Mouse (Mus musculus): ENCODE data around the gene Tnfsf9. TPM values are rescaled to one million over a fixed set of nuclear protein-coding genes. Genes with fewer than 3 reads are reported as not detected.

The Tnfsf9 gene
- polyA plus RNA-seq, 1 experiment from 2014 or later: 3.3 TPM

GRCm38 (mm10) chr17:57063031-57063430 lies 42.1 kb upstream of the Tnfsf9 start:
- Histone ChIP-seq H3K4me3 (ENCODE audit: low read length) (no peak overlapping the region; the same call in 1 of the 2 replicates), H3K9ac (ENCODE audit: low read length) (no peak overlapping the region), H3K4me2 (ENCODE audit: low read depth, low read length) (no peak overlapping the region), H3K36me3 (ENCODE audit: control insufficient read depth, insufficient read depth) (no peaks in the 10 kb centered on the region), H3K27ac (ENCODE audit: low read length) (no peak overlapping the region), H3K4me1 (ENCODE audit: control insufficient read depth, insufficient read depth, low read length) (peaks cover 14% of the 10 kb centered on the region), H3K27me3 (ENCODE audit: control insufficient read depth, insufficient read depth, low read length) (peaks cover 31% of the 10 kb centered on the region), H3K9me3 (replicated peaks; ENCODE audit: control insufficient read depth, low read length) (no peaks in the 10 kb centered on the region)
- ATAC-seq (replicated peaks; ENCODE audit: extremely low read depth, insufficient read depth, low FRiP score): no peak
- 17% methylated on average over 8 of the region's 8 CpGs for WGBS

DNA sequence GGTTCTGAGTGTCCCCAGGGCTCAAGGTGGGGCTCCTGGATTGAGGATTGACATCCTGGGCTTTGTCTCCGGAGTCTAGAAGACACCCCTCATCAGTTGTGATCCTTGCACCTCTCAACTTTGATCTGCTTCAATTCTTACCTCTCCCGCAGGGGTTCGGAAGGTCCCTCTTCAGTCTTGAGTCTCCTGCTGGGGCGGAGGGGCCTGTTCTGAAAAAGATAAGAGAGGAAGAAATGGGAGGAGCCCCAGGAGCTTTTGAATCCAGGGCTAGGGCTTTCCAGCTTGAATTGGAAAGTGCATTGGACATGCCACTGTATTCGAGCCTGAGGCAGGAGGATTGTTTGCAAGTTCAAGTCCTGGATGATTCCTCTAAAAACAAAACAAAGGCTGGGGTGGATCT lies 38.2 kb upstream of the Tnfsf9 start:
- H3K27me3 ChIP-seq (ENCODE audit: control insufficient read depth, insufficient read depth, low read length): peaks cover 35% of the 10 kb centered on the region
- no peaks in the 10 kb centered on the region for H3K9me3 ChIP-seq (replicated peaks; ENCODE audit: control insufficient read depth, low read length)
- H3K9ac ChIP-seq (ENCODE audit: low read length): no peak overlapping the region
- 42% methylated on average over 5 of the region's 5 CpGs for WGBS
- no peaks in the 10 kb centered on the region for H3K36me3 ChIP-seq (ENCODE audit: control insufficient read depth, insufficient read depth)
- no peak overlapping the region for H3K4me2 ChIP-seq (ENCODE audit: low read depth, low read length)
- no peak overlapping the region for H3K4me3 ChIP-seq (ENCODE audit: low read length)
- no peak for ATAC-seq (replicated peaks; ENCODE audit: extremely low read depth, insufficient read depth, low FRiP score)
- peaks cover 2% of the 10 kb centered on the region; the same call in 1 of the 2 replicates for H3K4me1 ChIP-seq (ENCODE audit: control insufficient read depth, insufficient read depth, low read length)
- no peak overlapping the region for H3K27ac ChIP-seq (ENCODE audit: low read length)

- peaks cover 20% of the 10 kb centered on the region for H3K27me3 ChIP-seq (ENCODE audit: control insufficient read depth, insufficient read depth, low read length)
- no peak overlapping the region for H3K9ac ChIP-seq (ENCODE audit: low read length)
- H3K9me3 ChIP-seq (replicated peaks; ENCODE audit: control insufficient read depth, low read length): no peaks in the 10 kb centered on the region
- 0 out of 2 replicates have a peak, but pooled peaks cover 2% of the 10 kb centered on the region for H3K4me1 ChIP-seq (ENCODE audit: control insufficient read depth, insufficient read depth, low read length)
- WGBS: 15% methylated on average over 9 of the region's 9 CpGs
- H3K4me3 ChIP-seq (ENCODE audit: low read length): no peak overlapping the region
- H3K27ac ChIP-seq (ENCODE audit: low read length): no peak overlapping the region
- H3K4me2 ChIP-seq (ENCODE audit: low read depth, low read length): no peak overlapping the region
- no peak for ATAC-seq (replicated peaks; ENCODE audit: extremely low read depth, insufficient read depth, low FRiP score)
- no peaks in the 10 kb centered on the region for H3K36me3 ChIP-seq (ENCODE audit: control insufficient read depth, insufficient read depth)
Observed at GRCm38 (mm10) chr17:57070272-57070671, 34.9 kb upstream of the Tnfsf9 start.

- Histone ChIP-seq H3K9ac (ENCODE audit: low read length) (no peak overlapping the region), H3K9me3 (replicated peaks; ENCODE audit: control insufficient read depth, low read length) (no peaks in the 10 kb centered on the region), H3K4me1 (ENCODE audit: control insufficient read depth, insufficient read depth, low read length) (0 out of 2 replicates have a peak, but pooled peaks cover 2% of the 10 kb centered on the region), H3K4me2 (ENCODE audit: low read depth, low read length) (no peak overlapping the region), H3K27ac (ENCODE audit: low read length) (no peak overlapping the region), H3K36me3 (ENCODE audit: control insufficient read depth, insufficient read depth) (no peaks in the 10 kb centered on the region), H3K4me3 (ENCODE audit: low read length) (no peak overlapping the region), H3K27me3 (ENCODE audit: control insufficient read depth, insufficient read depth, low read length) (peaks cover 20% of the 10 kb centered on the region)
- WGBS: 3% methylated on average over 11 of the region's 11 CpGs
- no peak for ATAC-seq (replicated peaks; ENCODE audit: extremely low read depth, insufficient read depth, low FRiP score)
Observed at GRCm38 (mm10) chr17:57070699-57071098, 34.4 kb upstream of the Tnfsf9 start.

DNA sequence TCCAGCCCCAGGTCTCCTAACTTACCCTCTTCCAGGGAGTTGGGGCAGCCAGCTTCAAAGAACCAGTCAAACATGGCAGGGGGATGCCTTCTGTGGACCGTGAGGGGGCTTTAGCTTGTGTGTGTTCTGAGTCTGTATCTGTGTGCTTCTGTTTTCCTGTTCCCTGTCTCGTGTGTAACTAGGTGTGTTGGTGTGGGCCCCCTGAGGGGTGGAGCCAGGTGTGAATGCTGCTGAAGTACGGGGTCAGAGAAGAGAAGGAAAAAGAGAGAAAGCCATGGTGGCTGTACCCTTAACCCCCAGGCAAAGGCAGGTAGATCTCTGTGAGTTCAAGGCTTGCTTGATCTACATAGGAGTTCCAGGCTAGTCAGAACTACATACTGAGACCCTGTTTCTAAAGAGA lies 28.2 kb upstream of the Tnfsf9 start:
- WGBS: 44% methylated on average over 3 of the region's 3 CpGs
- Histone ChIP-seq H3K9me3 (replicated peaks; ENCODE audit: control insufficient read depth, low read length) (no peaks in the 10 kb centered on the region), H3K4me1 (ENCODE audit: control insufficient read depth, insufficient read depth, low read length) (no peaks in the 10 kb centered on the region), H3K9ac (ENCODE audit: low read length) (no peak overlapping the region), H3K4me2 (ENCODE audit: low read depth, low read length) (no peak overlapping the region), H3K36me3 (ENCODE audit: control insufficient read depth, insufficient read depth) (no peaks in the 10 kb centered on the region), H3K4me3 (ENCODE audit: low read length) (no peak overlapping the region), H3K27me3 (ENCODE audit: control insufficient read depth, insufficient read depth, low read length) (no peaks in the 10 kb centered on the region; the same call in none of the 2 replicates), H3K27ac (ENCODE audit: low read length) (no peak overlapping the region)
- no peak for ATAC-seq (replicated peaks; ENCODE audit: extremely low read depth, insufficient read depth, low FRiP score)

GRCm38 (mm10) chr17:57078336-57078735 lies 26.8 kb upstream of the Tnfsf9 start, which contains the start of gene Dennd1c:
Dennd1c (minus strand) TSS chr17:57078514.
- Histone ChIP-seq H3K27me3 (ENCODE audit: control insufficient read depth, insufficient read depth, low read length) (no peaks in the 10 kb centered on the region; the same call in 1 of the 2 replicates), H3K36me3 (ENCODE audit: control insufficient read depth, insufficient read depth) (no peaks in the 10 kb centered on the region), H3K9ac (ENCODE audit: low read length) (peak within 1 kb of the TSS; percentile 25; the same call in 1 of the 2 replicates), H3K4me3 (ENCODE audit: low read length) (no peak within 1 kb of the TSS; the same call in 1 of the 2 replicates), H3K9me3 (replicated peaks; ENCODE audit: control insufficient read depth, low read length) (no peaks in the 10 kb centered on the region), H3K4me2 (ENCODE audit: low read depth, low read length) (peak within 1 kb of the TSS; percentile 10), H3K4me1 (ENCODE audit: control insufficient read depth, insufficient read depth, low read length) (no peaks in the 10 kb centered on the region), H3K27ac (ENCODE audit: low read length) (peak within 1 kb of the TSS; percentile 46)
- ATAC-seq (replicated peaks; ENCODE audit: extremely low read depth, insufficient read depth, low FRiP score): peak; percentile 61
- 35% methylated on average over 6 of the region's 6 CpGs for WGBS

GRCm38 (mm10) chr17:57079919-57080318 lies 25.2 kb upstream of the Tnfsf9 start:
- Histone ChIP-seq H3K36me3 (ENCODE audit: control insufficient read depth, insufficient read depth) (no peaks in the 10 kb centered on the region), H3K27me3 (ENCODE audit: control insufficient read depth, insufficient read depth, low read length) (no peaks in the 10 kb centered on the region), H3K9me3 (replicated peaks; ENCODE audit: control insufficient read depth, low read length) (no peaks in the 10 kb centered on the region), H3K9ac (ENCODE audit: low read length) (no peak overlapping the region), H3K27ac (ENCODE audit: low read length) (no peak overlapping the region), H3K4me2 (ENCODE audit: low read depth, low read length) (no peak overlapping the region), H3K4me3 (ENCODE audit: low read length) (no peak overlapping the region), H3K4me1 (ENCODE audit: control insufficient read depth, insufficient read depth, low read length) (no peaks in the 10 kb centered on the region)
- WGBS: 72% methylated on average over 3 of the region's 3 CpGs
- no peak for ATAC-seq (replicated peaks; ENCODE audit: extremely low read depth, insufficient read depth, low FRiP score)

DNA sequence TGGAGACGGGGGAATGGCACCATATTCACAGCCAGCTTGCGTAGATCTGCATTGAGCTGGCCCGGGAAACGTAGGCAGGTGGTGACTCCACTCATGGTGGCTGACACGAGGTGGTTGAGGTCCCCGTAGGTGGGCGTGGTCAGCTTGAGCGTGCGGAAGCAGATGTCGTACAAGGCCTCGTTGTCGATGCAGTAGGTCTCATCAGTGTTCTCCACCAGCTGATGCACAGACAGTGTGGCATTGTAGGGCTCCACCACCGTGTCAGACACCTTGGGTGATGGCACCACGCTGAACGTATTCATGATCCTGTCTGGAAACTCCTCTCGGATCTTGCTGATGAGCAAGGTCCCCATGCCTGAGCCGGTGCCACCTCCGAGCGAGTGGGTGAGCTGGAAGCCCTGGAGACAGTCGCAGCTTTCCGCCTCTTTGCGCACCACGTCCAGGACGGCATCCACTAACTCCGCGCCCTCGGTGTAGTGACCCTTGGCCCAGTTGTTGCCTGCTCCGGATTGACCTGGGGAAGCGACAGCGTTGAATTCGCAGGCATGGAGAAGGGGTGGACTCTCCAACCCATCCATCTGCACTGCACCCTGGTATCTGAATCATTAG lies 23.8 kb upstream of the Tnfsf9 start:
- WGBS: 92% methylated on average over 31 of the region's 31 CpGs
- Histone ChIP-seq H3K4me1 (ENCODE audit: control insufficient read depth, insufficient read depth, low read length) (no peaks in the 10 kb centered on the region), H3K27me3 (ENCODE audit: control insufficient read depth, insufficient read depth, low read length) (no peaks in the 10 kb centered on the region), H3K9me3 (replicated peaks; ENCODE audit: control insufficient read depth, low read length) (no peaks in the 10 kb centered on the region), H3K9ac (ENCODE audit: low read length) (no peak overlapping the region), H3K27ac (ENCODE audit: low read length) (no peak overlapping the region), H3K4me2 (ENCODE audit: low read depth, low read length) (no peak overlapping the region), H3K4me3 (ENCODE audit: low read length) (no peak overlapping the region), H3K36me3 (ENCODE audit: control insufficient read depth, insufficient read depth) (no peaks in the 10 kb centered on the region)
- no peak for ATAC-seq (replicated peaks; ENCODE audit: extremely low read depth, insufficient read depth, low FRiP score)

- peaks cover 6% of the 10 kb centered on the region for H3K4me1 ChIP-seq (ENCODE audit: control insufficient read depth, insufficient read depth, low read length)
- H3K4me2 ChIP-seq (ENCODE audit: low read depth, low read length): no peak overlapping the region
- 0 out of 2 replicates have a peak, but pooled peaks cover 6% of the 10 kb centered on the region for H3K27me3 ChIP-seq (ENCODE audit: control insufficient read depth, insufficient read depth, low read length)
- no peak overlapping the region for H3K9ac ChIP-seq (ENCODE audit: low read length)
- no peak overlapping the region for H3K4me3 ChIP-seq (ENCODE audit: low read length)
- 72% methylated on average over 5 of the region's 5 CpGs for WGBS
- H3K27ac ChIP-seq (ENCODE audit: low read length): no peak overlapping the region
- ATAC-seq (replicated peaks; ENCODE audit: extremely low read depth, insufficient read depth, low FRiP score): no peak
- no peaks in the 10 kb centered on the region for H3K36me3 ChIP-seq (ENCODE audit: control insufficient read depth, insufficient read depth)
- no peaks in the 10 kb centered on the region for H3K9me3 ChIP-seq (replicated peaks; ENCODE audit: control insufficient read depth, low read length)
Observed at GRCm38 (mm10) chr17:57082481-57082880, 22.6 kb upstream of the Tnfsf9 start.
